Mouse (Mus musculus): ENCODE measurements around the gene Zfp292. TPM values are rescaled to one million over a fixed set of nuclear protein-coding genes. Genes with fewer than 3 reads are reported as not detected.

Zfp292 gene
- total RNA-seq, 2 experiments from 2014 or later: 19.1 to 19.5 TPM

DNA sequence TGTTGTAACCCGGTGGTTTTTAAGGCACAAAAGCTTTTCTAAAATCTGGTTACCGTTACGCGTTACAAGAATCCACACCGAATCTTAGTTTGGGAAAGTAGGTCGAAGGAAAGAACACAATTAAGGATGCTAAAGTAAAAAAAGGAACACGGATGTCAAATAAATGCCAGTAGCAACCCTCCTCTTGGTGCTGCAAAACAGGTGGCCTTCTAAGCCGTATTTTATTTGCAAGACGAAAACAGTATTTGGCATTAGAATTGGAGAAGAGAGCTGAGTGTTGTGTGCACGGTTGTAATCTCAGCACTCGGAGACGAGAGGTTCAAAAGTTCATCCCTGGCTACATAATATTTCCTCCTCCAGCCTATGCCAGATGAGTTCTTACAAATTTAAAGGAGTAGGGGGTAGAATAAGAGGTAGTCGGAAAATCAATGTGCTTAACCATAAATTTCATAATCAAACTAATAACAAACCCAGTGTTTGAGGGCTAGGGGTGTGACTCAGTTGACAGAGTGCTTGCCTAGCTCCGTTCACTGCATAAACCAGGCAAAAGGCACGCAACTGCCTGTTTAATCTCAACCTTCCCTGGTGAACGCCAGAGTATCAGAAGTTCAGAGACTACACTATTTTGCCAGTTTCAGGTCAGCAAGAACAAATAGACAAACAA, 738 bp upstream of the Zfp292 start:
- DNase-seq (ENCODE audit: low spot score in 2 of 2): no peak

DNA sequence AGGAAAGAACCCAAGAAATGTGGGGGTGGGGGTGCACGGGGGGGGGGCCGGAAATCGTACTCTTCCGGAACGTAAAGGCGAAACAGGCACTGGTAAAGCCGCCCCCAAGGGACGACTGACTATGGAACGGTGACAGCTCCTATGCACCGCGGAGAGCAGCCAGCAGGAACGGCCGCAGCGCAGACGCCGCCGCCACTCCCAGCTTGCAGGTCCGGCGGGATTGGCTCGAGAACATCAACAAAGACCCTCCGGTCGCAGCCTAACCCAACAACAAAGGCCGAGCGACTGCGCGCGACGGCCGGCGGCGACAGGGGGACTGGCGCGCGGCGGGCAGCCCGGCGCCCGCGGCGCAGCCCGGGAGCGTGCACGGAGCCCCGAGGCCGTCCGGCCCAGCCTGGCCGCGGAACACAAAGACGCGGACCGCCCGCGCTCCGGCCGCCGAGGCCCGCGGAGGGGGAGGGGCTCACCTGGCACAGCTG, 430 bp downstream of the Zfp292 start:
- DNase-seq (ENCODE audit: low spot score in 2 of 2): peak in 1 of 2 experiments; percentile 55

DNA sequence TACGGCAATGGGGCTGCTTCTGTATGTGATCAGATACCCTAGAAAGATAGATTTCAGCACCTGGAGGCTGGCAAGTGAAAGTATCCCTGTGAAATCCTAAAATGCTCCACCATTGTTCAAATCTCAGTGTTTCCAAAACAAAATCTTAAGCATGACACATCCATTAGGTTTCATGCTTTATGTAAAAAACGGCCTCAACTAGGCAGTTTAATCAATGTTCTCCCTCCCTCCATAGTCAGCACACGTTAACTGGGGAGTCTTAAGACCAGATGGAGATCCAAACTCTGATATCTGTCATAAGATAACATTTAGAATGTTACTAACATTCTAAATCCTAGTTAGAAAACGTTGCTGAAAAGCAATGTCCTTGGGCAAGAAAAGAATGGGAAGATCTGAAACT, 909 bp downstream of the Zfp292 start:
- no peak for DNase-seq (ENCODE audit: low spot score in 2 of 2)

DNA sequence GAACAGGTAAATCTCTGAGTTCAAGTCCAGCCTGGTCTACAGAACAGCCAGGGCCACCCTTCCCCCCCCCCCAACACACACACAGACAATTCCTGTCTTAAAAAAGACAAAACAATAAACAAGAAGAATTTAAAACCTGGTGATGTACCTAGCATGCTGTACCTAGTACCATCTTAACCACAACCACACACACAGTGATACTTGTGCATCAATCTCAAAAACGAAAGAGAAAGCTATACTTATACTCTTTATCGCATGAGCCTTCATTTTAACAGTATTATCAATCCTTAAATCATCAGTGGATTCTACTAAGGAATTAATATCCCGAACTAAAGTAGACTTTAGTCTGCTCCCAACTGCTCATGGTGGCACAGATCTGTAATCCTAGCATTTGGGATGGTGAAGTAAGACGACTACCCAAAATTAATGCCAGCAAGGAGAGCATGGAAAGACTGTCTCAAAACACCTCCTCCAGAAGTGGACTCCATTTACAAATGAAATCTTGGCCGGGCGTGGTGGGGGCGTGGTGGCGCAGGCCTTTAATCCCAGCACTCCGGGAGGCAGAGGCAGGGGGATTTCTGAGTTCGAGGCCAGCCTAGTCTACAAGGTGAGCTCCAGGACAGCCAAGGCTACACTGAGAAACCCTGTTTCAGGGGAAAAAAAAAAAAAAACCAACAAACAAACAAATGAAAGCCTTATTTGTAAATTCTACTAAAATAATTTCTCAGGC, 1.7 kb downstream of the Zfp292 start:
- no peak for DNase-seq (ENCODE audit: low spot score in 2 of 2)

DNA sequence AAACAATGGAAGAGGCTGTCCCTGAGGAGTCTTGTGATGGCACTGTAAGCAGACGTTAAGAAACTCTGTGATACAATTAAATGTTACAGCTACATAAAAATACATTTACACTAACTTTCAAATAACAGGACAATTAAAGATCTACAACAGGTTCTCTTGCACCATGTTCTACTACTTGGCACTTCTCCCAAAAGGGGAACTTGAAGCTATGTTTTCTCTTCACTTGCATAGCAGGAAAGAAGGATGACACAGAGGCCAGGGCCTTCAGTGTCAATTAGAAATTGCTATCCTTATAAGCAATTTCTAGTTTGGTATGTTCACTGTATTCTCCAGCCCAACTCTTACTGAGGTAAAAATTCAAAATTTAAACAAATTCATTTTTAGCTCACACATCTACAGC, 8.5 kb downstream of the Zfp292 start:
- DNase-seq (ENCODE audit: low spot score in 2 of 2): no peak

DNA sequence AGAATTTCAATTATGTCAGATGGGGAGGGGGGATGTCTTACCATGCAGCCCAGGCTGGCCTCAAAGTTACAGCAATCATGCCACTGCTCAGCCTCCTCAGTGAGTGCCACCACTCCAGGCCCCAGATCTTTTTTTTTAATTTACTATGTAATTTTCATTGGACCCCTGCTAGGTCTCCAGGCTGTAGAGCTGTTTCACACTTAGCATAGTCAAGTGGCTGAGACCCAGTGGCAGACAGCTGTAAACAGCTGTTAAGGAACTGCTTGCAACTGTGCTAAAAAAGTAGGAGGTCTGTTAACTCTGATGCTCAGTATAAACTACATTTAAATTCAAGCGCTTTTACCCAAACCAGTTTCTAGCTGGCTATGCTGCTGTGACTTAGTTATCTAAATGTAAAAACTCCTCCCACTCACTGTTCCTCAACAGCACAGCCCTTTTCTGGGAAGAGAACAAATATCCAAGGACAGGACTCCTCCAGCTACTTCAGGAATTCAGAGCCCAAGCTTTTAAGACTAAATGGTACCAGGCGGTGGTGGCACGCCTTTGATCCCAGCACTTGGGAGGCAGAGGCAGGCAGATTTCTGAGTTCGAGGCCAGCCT, 9.8 kb downstream of the Zfp292 start:
- DNase-seq (ENCODE audit: low spot score in 2 of 2): no peak

DNA sequence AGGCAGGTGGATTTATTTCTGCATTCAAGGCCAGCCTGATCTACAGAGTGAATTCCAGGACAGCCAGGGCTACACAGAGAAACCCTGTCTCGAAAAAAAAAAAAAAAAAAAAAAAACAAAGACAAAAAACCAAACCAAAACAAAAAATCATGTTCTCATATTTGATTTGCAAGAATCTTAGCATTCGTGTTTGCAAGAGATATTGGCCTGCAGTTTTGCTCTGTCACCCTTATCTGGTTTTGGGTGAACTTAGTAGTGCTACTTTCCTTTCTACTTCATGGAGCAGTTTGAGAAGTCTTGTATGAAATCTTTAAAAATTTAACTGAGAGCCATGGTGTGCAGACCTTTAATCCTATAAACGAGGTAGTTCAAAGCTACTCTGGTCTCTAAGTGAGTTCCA, 12.9 kb downstream of the Zfp292 start:
- no peak for DNase-seq (ENCODE audit: low spot score in 2 of 2)

DNA sequence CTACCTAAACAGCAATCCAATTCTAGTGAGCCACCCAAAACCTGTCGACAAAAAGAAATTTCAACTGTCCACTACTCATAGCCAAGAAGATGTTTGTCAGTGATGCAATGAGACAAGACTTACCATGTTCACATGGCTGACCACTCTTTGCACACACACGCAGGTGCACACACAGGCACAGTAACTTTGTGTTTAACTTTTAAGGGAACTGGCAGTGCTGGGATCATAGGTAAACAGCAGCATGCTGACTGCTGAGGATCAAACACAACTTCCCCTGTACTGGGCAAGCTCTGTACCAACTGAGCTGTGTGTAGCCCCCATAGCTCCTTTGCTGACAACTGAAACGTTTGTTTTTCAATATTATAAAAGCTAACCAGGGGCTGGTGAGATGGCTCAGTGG, 21.3 kb downstream of the Zfp292 start:
- DNase-seq (ENCODE audit: low spot score in 2 of 2): no peak

DNA sequence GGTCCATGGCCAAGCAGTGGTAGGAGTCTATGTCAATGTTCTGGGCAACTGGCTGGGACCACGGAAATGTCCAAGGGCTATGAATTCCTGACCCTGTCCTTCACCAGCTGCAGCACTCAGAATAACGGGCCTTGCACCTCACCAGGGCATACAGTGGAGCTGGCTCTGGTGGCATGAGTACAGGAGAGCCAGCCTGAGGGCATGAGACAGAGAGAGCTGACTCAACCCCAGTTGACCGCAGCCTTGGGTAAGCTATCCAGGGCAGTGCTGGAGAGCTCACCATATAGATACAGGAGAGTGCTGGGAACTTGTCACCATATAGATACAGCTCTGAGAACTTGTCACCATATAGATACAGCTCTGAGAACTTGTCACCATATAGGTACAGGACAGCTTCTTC, 23.3 kb downstream of the Zfp292 start:
- DNase-seq (ENCODE audit: low spot score in 2 of 2): no peak

DNA sequence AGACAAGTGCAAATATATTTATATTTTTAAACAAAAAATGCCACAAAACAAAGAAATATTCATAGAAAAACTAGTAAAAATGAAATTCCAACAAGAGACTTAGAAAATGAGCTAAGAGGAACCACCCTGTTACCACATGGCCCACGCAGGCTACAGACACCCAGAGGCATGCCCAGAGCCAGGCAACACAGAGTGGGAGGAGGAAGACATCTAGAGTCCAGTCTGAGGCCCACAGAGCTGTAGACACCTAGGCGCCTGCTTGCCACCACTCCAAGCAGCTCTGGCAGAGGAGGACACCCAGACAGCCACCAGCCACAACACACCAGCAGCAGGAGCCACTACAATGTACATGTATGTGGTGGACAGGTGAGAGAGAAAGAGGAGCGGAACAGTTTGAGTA, 23.9 kb downstream of the Zfp292 start:
- no peak for DNase-seq (ENCODE audit: low spot score in 2 of 2)

DNA sequence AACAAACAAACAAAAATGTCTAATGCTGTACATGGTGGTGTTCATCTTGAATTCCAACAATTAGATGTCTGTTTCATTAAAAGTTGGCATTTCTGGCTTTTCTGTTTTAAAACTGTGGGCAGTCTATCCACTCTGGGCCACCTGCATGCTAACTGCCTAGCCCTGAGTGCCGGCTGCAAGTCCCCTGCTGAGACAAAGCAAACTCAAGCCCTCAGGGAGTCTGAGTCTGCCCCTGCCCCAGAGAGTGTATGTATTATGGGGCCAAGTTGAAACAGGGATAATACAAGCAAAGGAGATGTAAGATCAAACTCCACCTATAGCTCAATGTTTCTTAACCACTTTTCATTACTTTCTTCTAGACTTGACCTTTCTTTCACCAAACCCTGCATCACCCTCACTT, 26.8 kb downstream of the Zfp292 start:
- no peak for DNase-seq (ENCODE audit: low spot score in 2 of 2)

DNA sequence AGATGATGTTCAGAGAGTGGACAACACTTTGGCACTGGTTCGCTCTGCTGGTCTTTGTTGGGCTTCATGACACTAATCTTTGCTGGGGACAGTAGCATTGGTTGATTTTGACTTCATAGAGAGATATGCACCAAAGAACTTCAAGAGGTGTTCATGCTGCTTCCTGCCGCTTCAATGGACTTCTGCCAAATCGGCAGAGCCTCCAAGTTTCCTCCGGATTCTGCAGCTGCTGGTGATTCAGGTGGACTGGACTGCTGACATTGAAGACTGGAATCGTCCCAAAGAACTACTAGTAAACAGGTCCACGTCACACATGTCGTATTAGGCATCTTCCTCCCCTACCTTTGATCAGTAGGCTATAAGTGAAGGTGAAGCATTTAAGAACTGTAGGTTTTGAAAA, 30.7 kb downstream of the Zfp292 start:
- no peak for DNase-seq (ENCODE audit: low spot score in 2 of 2)

DNA sequence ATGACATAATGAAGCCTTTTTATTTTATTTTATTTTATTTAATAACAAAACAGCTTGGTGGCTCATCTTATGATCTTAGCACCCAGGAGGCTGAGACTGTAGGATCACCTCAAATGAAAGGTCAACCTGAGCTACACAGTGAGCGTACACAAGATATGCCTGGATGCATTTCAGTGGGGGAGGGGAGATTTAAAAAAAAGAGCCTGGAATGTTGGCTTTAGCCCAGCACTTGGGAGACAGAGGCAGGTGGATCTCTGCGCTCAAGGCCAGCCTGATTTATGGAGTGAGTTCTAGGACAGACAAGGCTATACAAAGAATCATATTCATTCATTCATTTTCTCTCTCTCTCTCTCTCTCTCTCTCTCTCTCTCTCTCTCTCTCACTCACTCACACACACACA, 32.6 kb downstream of the Zfp292 start:
- no peak for DNase-seq (ENCODE audit: low spot score in 2 of 2)

DNA sequence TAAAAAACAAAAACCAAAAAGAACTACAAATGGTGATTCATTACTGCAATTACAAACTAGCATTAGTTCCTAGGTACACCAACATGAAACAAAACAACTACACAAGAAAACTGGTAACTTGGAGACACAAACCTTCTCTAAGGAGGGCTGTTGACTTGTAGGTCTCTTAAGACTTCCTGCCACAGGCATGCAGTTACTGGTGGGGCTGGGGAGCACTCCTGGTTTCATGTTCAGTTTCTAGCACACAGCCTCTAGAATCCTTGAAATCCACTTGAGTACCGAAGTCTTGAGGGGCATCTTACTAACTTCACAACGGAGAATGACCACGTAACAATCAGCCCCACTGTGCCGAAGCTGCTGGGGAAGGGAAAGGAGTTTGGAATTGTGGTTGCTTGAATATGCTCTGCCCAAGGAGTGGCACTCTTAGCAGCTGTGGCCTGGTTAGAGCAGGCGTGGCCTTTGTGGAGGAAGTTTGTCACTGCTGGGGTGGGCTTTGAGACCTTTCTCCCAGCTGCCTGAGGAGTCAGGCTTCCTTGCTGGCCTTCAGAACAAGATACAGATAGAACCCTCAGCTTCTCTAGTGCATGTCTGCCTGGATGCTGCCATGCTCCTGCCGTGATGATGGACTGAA, 35.0 kb downstream of the Zfp292 start:
- DNase-seq (ENCODE audit: low spot score in 2 of 2): no peak

DNA sequence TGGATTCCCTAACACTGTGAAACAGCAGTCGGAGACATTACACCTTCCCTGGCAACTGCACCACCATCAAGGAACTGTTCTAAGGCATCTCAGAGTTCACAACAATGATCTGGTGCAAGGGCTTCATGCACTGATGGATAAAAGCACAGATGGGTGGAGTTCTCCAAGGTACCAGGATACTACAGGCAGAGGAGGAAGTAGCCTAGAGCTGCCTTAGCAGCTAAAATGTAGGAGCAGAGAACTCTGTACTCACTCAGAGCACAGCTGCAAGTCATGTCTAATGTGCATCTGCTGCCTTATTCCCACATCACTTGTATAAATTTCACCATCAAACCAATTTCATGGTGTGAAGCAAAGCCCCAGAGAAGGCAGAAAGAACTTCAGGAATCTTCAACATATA, 38.9 kb downstream of the Zfp292 start:
- DNase-seq (ENCODE audit: low spot score in 2 of 2): no peak

DNA sequence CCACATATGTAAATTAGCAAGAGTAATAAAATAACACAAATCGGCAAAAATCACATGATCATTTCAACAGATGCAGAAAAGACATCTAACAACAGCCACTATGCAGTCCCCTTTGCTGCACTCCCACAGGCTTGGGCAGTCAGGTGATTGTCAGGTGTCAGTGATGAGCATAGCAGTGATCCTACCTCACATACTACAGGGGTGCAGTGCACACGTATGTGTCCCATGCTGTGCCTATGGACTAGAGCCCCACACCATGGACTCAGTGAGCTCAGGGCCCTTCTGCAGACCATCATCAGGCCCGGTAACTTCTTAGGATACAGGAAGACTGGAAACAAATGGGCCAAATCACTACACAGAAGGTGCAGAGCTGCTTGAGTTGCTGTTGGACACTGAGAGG, 39.9 kb downstream of the Zfp292 start:
- no peak for DNase-seq (ENCODE audit: low spot score in 2 of 2)

DNA sequence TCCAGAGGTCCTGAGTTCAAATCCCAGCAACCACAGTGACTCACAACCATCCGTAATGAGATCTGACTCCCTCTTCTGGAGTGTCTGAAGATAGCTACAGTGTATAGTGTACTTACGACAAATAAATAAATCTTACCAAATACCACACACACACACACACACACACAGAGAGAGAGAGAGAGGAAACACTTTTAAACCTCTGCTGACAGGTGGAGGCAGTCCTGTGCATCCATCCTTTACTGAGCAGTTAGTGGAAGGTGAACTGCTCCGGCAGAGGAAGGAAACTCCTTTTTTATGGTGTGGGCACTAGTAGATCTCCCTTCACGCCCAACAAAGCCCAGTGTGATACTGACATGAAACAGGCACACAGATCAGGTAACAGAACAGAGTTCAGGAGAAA, 51.3 kb downstream of the Zfp292 start:
- DNase-seq (ENCODE audit: low spot score in 2 of 2): no peak

DNA sequence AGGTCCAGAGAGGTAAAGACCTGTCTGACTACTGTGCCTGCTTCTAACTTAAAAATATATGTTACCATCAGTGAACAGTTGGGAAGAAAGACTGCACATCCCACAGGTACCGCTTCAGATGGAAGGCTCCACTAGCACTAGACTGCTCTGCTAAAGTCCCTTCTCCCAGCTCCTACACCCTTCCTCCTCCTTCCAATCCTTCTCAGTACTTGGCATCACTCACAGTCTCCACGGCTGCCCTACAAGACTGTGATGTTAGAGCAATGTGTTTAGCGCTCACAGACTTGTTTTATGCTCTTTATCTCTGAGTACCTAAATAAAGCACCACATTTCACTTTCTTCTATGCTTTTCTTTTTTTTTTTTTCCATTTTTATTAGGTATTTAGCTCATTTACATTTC, 53.3 kb downstream of the Zfp292 start:
- no peak for DNase-seq (ENCODE audit: low spot score in 2 of 2)

DNA sequence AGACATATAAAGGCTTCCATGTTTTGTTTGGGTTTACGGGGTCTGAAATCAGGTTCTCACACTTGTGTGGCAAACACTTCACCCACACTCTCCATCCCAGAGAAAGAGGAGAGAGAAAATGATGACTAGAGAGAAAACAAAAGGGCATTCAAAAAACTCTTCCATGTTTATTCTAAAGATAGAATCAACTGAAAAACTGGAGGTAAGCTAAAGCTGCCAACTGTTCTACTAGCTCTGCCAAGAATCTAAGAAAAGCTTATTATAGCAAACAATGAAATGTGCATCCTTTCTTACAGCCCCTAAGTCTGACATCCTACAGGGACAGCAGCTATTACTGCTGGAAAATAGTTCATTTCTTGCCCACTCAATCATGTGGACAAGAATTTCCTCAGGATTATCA, 58.9 kb downstream of the Zfp292 start:
- no peak for DNase-seq (ENCODE audit: low spot score in 2 of 2)

DNA sequence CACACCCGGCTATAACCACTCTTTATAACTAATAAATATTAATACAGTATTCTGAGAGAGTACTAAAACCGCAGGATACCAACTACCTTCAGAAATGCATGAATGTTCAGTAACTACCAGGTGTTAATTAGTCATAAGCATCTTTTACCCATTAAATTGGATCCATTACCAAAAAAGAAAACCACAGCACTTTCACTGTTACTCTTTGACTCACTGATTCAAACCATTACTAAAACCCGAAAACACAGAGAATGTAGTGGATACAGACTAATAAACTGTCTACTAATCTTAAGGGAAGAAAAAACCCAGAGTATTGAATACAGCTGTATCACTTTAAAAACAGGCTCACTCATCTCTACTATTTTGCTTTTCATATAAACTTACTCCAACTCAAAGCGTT, 62.9 kb downstream of the Zfp292 start:
- no peak for DNase-seq (ENCODE audit: low spot score in 2 of 2)

DNA sequence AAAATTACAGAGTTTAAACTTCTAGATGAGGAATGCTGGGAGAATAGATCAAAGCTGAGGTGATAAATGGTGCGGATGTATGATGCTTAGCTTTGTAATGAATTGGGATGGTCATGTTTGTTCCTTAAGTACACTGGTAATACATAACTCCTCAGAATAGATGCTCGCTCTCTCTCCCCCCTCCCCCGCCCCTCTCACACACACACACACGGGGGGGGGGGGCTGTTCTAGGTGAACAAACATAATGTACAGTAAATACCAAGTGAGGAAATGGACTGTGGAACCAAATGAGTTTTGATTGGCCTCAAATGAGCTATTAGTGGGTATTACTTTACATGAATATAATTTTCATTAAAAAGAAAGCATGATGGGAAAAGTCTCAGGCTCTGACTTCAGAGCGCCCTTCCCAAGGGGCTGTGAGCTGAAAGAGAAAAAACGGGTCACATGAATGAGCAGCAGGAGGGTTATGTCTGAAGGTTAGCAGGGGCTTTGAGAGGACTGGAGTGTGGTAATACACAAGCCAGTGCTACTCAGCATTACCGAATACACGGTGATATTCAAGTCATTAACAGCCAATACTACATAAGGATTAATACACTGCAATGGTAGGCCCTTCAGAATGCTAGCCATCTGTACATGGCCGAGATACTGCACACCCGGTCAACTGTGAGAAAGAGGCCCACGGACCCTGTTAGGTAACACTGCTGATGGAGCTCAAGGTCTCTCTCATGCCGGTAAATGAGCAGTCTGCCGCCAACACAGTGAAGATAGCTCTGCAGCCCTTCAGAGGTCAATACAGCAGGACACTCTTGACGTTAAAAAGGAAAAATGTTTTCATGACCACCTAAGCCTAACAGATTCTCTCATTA, 81.4 kb downstream of the Zfp292 start:
- DNase-seq (ENCODE audit: low spot score in 2 of 2): no peak
